Mouse (Mus musculus): ENCODE measurements around the gene Olfr137. TPM values are rescaled to one million over a fixed set of nuclear protein-coding genes. Genes with fewer than 3 reads are reported as not detected.

Olfr137 gene
- not detected for total RNA-seq (2021)
- long read RNA-seq, experiment 1 = 0 reads
- long read RNA-seq, experiment 2 = 0 reads

DNA sequence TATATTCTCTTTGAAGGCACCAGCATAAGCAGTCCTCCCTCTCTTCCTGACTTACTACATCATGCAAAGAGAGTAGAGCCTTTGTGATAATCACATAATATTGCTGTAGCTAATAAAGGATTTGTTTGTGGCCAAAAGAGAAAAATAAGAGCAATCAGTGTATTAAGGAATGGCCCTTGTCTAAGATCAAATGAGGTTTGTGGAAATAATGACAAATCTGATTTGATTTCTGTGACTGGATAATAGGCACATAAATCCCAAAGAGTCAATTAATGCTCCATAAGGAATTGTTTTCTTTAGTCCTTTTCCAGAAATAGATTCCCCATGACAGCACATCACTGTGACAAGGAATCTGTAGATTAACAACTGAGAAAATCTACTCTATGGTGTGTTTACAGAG lies at the start of gene Olfr137:
TSS of gene Olfr137 (minus strand) at position 101 of the 400 bp plus-strand sequence.
- H3K4me3 ChIP-seq = no peak within 1 kb of the TSS

DNA sequence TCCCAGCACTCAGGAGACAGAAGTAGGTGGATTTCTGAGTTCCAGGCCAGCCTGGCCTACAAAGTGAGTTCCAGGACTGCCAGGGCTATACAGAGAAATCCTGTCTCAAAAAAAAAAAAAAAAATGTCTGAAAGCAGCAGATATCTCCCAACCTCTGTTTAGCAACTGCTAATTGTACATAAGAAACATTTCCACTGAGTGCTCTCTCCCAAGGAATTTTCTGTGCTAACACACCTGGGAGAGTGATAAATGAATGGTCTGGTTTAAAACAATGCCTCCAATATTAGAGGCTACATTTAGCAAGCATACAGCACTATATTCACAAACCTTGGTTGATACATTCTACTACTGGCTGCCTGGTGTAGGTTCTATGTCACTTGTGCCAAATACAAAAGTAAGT lies 22.2 kb upstream of the Olfr137 start, which contains the start of gene Olfr136:
TSS of gene Olfr136 (plus strand) at position 301 of the 400 bp plus-strand sequence.
- Histone ChIP-seq H3K27ac (no peak within 1 kb of the TSS), H3K4me3 (no peak within 1 kb of the TSS)
- TF ChIP-seq CTCF (conservative IDR thresholded peaks at IDR 0.05) = no peak
- DNase-seq (ENCODE audit: low spot score in 2 of 2) = no peak

More for the DNA sequence above, at the start of gene Olfr137:
- no peak for TF ChIP-seq CTCF (conservative IDR thresholded peaks at IDR 0.05)
- H3K27ac ChIP-seq = no peak within 1 kb of the TSS
- DNase-seq (ENCODE audit: low spot score in 2 of 2) = no peak

DNA sequence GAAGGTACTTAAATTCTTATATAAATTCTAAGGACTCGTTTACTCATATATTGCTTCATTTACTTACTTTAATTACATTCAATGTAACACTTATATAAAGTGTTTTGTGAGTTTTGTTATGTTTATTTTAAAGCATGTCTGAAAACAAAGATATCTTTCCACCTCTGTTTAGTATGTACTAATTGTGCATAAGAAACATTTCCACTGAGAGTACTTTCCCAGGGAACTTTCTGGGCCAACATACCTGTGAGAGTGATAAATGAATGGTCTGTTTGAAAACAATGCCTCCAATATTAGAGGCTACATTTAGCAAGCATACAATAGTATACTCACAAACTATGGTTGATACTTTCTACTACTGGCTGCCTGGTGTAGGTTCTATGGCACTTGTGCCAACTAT lies 46.6 kb downstream of the Olfr137 start, which contains the start of gene Olfr138:
TSS of gene Olfr138 (plus strand) at position 301 of the 400 bp plus-strand sequence.
- DNase-seq (ENCODE audit: low spot score in 2 of 2) = no peak
- Histone ChIP-seq H3K27ac (no peak within 1 kb of the TSS), H3K4me3 (no peak within 1 kb of the TSS)
- no peak for TF ChIP-seq CTCF (conservative IDR thresholded peaks at IDR 0.05)

Other genes starting within 250 kb of the Olfr137 start
- not detected for gene Olfr129, start 247.5 kb downstream of the Olfr137 start, total RNA-seq (2021)
- not detected for gene Olfr130, start 243.6 kb downstream of the Olfr137 start, total RNA-seq (2021)
- not detected for gene Olfr131, start 218.9 kb downstream of the Olfr137 start, total RNA-seq (2021)
- not detected for gene Olfr132, start 173.0 kb downstream of the Olfr137 start, total RNA-seq (2021)
- not detected for gene Olfr133, start 162.3 kb downstream of the Olfr137 start, total RNA-seq (2021)
- gene Olfr134, start 136.2 kb downstream of the Olfr137 start, total RNA-seq (2021) = not detected
- not detected for gene Olfr135, start 103.2 kb downstream of the Olfr137 start, total RNA-seq (2021)
- gene Olfr138, start 46.5 kb downstream of the Olfr137 start, total RNA-seq (2021) = not detected
- not detected for gene Olfr136, start 22.3 kb upstream of the Olfr137 start, total RNA-seq (2021)
- not detected for gene Esp36, start 112.6 kb upstream of the Olfr137 start, total RNA-seq (2021)
- gene Esp34, start 246.6 kb upstream of the Olfr137 start, total RNA-seq (2021) = not detected